Mouse (Mus musculus) kidney, postnatal 25 days (tissue): Measurements from ENCODE around the gene Cntn2.

Source experiments
- DNase-seq, 2 experiments: peaks; one replicate each; pipeline ENCODE4 v3.0.0; 2021; ENCODE audit warnings: mixed read lengths in 2 of 2

The Cntn2 gene

DNA sequence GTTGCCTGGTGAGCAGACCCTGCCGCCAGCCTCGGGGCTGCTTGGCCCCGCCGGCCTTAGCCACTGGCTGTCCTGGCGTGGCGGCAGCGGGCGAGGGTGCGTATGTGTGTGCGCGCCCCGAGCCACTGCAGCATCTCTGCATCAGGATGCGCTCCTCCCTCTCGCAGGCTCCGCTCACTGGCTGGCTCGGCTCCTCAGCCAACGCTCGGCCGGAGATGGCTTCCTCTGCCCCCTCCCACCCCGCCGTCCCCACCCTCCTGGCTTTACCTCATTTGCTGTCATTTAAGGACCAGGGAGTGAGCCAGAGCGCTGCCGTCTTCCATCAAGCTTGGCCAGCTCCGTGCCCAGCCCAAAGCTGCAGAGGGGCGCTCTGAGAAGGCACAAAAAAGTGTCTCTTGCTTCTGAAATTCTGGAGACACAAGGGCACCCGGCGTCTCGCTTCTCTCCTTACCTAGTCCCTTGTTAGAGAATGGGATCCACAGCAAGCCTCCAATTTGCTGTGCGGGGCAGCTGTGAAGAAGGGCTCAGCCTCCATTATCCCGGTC, at the start of gene Cntn2:
TSS of gene Cntn2 (minus strand) at position 495 of the 545 bp plus-strand sequence.
- no peak for DNase-seq

DNA sequence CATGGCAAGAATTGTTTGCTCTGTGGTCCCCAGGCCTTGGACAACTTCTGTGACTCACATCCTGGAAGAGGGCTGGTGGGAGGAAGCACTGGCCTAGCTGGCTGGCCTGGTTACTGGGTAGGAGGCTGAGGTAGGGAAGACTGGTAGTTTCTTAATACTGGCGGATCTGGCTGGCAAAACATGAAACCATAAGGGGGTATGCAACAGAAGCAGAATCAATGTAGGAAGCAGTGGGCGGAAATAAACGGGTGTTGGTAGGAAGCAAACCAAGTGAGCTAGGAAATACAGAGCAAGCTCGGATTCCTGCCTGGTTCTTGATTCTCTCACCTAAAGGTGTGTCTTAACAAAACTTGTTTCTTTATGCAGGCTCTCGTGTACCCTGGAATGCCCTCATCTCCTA, 49.1 kb upstream of the Cntn2 start:
- DNase-seq: no peak

GRCm38 (mm10) chr1:132591399-132591930, 48.4 kb upstream of the Cntn2 start:
- DNase-seq: no peak

DNA sequence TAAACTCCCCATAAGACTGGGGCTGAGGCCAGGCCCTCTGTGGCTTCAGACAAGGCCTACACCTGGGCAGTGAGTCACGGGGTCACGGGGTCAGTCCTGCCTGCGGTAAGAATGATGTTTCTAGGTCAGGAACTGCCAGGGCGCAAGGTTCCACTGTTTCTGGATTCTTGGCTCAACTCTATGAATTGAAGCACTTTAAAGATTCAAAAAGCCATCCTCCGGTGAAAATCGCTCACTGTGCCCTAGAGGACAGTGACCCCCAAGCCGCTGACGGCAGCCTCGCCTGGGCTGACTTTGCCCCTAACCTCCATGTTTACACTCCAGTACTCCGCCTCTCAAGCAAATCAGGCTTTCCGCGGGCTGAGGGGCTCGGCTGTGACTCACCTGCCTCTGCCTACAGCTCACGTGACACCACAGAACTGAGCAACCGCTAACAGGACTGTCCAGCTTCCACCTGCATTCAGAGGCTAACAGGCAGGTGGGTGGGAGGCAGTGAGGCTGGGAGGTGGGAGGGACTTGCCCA, 43.7 kb upstream of the Cntn2 start:
- DNase-seq: peak; percentile 73 to 83

DNA sequence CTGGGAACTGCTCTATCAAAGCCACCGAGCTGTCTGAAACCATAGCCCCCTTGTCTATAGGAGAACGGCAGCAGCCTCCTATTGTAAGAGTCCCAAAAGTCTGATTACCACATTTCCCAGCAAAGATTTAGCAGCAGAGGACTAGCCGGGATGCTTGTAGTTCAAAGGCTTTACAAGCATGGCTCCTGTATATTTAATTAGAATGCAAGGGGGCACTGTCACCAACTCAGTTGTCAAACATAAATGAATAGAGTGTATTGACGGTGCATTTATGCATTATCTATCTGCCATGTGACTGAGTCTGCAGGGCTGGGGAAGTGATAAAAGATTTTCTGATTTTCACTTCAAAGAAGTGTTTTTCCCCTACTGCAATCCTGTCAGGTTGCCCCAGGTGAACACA, 42.3 kb upstream of the Cntn2 start:
- no peak for DNase-seq

DNA sequence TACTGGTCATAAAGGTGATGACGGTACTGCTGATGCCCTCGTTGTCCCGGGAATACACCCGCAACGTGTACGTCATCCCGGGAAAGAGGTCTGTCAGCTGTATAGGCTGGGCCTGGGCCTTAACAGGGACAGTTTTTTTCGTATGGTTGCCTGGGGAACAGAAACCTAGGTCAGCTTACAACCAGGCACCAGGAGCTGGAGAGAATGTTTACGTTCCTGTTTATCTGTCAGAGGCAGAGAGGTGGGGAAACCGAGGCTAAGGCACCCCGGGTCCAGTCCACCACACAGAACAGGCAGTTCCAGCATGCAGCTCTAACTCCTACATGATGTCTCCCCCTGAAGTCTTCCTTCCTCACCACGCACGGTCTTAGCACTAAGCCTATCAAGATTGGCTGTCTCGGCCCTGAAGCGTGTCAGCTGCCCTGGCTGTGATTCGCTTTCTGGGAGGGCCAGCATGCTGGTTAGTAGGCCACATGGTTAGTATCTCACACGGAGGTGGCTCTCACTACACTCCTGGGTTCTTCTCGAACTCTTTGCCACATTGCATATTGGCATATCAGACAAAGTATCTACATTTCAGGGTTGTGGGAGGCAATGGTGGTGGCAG, 40.0 kb upstream of the Cntn2 start:
- no peak for DNase-seq

DNA sequence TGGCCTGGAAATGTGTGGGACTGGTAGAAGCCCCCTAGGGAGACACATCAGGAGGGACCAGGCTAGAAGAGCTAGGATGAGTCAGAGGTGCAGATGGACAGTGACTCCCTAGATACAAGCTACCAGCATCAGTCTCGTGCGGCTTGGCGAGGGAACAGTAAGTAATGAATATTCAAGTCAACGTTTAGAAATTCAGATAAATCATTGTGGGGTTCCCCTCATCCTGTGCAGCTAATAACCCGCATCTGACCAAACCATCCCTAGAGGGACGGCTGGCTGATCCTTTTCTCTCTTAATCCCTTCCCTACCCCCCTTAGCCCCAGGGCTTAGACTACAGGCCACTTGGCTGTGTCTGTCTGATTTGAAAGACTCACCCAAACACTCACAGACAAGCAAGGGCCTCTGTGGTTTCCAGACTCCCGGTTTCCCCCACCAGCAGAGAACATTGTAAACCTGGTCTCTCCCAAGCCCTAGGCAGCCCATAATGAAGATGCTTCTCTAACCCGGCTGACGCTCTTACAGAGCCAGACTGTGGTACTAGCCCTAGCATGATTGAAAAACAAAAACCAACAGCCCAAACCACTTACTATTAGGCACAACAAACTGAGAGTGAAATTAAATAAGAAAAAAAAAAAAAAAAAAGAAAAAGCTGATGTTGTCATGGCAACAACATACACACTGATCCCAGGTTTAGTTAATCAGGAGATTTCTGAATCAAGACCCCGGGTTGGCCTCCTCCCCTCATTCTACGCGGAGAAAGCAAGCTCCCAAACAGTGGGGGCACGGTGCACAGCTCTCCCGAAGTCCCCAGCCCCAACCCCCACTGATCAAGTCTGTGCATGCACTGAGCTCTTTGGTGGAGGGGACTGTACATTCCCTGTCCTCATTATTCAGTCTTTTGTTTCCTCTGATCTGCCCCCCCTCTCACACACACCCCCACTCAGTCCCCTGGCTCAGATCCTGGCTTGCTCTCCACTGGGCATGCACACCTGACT, 39.1 kb upstream of the Cntn2 start:
- no peak for DNase-seq

DNA sequence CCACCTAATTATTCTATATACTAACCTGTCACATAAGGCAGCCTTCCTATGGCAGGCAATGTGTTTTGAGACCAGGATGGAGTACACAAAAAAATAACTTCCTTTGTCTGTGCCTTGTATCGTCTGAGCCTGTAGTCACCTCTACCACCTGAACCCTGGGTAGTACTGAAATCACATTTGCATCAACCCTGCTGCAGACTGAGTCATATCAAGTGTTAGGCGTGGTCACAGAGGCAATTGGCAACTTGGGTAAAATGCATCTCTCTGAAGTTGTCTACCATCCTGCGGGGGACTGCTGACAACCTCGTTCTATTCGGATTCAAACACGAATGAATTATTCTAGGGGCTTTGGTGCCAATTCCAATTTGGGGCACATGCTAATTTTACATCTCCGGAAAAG, 37.0 kb upstream of the Cntn2 start:
- DNase-seq: no peak

GRCm38 (mm10) chr1:132576845-132577244, 33.8 kb upstream of the Cntn2 start:
- DNase-seq: no peak

GRCm38 (mm10) chr1:132572851-132573250, 29.8 kb upstream of the Cntn2 start:
- no peak for DNase-seq

- DNase-seq: no peak
Measured at GRCm38 (mm10) chr1:132571613-132572012, 28.6 kb upstream of the Cntn2 start.

DNA sequence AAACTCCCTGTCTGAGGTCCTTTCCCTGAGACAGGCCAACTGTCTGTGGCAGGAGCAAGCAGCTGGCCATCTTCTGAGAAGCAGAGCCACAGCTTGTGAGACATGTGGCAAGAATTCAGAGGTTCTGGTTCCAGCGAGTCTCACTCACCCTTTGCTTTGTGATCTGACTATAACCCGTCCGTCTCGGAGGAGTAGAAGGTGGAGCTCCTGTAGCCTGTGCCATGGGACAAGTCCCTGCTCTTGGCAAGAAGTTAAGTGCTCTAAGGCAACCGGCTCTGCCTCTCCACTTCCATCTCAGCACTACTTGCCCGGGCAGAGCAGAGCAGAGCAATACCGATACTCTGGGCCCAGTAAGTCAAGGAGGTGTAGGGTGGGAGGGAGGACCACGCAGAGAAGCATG, 27.9 kb upstream of the Cntn2 start:
- DNase-seq: no peak

GRCm38 (mm10) chr1:132570068-132570780, 27.2 kb upstream of the Cntn2 start:
- DNase-seq: no peak

DNA sequence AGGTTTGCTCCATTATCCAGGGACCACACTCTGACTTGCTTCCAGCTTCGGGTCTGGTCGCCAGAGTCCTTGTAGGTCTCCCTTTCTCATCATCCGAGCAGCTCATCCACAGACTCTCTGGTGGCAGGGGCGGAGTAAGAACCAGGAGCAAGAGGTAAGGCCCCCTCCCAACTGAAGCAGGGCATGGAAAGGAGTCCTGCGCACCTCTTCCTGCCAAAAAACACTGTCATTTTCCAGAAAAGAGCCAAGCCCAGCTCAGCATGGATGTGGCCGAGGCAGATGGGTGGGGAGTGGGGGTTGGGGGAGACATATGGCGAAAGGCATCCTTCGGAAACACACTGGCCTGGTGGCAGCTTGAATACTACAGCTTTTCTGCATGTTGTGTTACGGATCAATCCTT, 26.5 kb upstream of the Cntn2 start:
- no peak for DNase-seq

GRCm38 (mm10) chr1:132567336-132568125, 24.5 kb upstream of the Cntn2 start:
- DNase-seq: no peak

DNA sequence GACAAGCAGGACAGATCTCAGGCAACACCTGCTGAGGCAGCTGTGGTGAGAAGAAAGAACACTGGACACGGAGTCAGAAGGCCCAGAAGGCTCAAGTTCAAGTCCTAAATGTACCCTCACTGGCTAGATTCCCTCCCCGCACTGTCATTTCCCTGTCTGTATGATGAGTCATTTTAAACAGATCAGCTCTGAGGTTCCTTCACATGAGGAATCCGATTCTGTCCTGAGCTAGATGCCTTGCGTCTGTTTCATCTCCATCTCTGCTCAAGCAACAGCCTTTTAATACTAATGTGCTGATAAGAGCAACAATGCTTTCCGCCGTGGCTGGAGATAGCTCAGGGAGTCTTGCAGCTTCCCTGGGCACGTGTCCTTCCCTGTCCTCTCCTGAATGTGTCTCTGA, 22.7 kb upstream of the Cntn2 start:
- DNase-seq: no peak

DNA sequence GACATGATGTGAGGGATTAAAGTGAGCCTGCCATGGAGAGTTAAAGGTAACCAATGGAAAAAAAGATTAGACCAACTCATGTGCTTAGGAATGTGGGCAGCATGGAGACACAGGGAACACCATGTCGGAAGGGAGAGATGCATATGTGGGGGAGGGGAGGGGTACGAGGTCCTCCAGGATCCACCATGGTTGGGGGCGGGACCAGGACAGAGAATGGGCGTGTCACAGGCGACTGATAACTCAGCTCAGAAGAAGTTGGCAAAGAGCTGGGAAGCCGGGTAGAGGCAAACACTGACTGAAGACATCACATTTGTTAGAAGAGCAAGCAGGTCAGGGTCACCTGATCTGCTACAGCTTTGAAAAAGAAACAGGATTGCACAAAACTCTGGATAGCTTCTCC, 21.9 kb upstream of the Cntn2 start:
- DNase-seq: no peak

DNA sequence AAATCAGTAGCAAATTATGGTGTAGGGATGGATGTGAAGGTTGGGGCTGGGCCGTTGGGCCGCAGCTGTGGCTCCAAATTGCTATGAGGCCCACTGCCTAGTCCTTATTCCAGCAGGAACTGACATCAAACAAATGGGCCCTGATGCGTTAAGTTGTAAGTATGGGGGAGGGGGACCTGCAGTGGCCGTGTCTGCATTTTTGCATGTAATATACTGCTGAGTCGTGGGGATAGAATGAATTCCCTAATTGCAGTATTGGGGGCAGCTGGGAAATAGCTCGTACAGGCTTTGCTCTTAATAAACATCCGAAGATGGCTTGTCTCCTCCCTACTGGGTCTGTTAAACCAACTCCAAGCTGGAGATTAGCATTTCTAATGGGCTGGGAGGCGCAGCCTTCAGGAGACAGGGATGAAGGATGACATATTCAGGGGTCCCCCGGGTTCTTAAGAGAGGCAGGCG, 19.3 kb upstream of the Cntn2 start:
- no peak for DNase-seq

DNA sequence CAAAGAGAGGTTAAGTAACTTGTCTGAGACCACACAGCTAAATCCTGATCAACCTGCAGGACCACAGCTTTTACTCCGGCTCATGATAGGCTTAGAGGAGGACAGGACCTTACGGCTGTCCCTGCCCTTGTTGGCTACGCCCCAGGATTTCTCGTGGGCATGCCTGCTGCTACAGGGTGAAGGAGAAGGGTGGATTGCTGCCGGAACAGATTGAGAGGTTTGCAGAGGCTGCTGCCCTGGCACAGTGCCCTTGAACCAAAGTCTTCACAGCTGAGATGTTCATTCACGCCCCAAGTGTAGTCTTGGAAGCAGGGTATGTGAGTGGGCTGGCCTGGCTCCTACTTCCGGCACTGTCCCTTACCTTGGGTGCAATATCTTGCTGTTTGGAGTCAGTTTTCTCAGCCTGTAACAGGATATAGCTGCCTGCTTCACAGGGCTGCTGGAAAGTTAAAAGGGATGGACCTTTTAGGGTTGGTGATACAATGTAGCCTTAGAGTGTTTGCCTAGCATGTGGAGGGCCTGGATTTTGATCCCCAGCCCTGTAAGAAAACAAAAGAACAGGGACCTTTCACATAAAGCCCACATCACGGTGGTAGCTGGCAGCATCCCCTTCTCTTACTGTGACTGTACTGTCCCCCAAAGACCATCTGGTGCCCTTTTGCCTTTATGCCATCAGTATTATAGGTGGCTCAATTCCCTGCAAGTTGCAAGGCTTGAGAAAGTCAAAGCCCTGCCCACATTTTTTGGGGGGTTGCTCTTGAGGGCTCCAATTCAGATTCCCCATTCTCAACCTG, 18.0 kb upstream of the Cntn2 start:
- peak; percentile 50 to 54 for DNase-seq

DNA sequence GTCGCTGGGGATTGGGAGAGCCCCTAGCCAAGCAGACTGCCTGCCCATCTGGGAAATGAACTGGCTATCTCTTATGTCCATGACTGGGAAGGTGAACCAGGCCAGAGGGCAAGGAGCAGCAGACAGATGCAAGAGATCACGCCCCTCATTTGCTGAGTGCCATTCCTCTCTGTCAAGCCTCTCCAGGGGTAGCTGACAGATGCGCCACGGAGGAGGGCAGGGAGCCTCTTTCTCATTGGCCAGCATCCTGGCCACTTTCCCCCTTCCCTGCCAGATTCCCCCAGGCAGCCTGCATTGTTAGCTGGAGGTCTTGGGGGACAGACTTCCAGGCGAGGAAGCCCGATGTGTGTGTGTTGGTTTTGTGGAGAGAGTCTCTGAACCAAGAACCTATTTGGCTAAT, 16.0 kb upstream of the Cntn2 start:
- DNase-seq: no peak
